Mouse (Mus musculus) ES-E14 (cell line): ENCODE measurements around the gene Tap1. TPM values are rescaled to one million over a fixed set of nuclear protein-coding genes. Genes with fewer than 3 reads are reported as not detected.

ENCODE experiments used
- DNase-seq: peaks from one replicate; pipeline ENCODE4 v3.0.0-alpha.2; 2013; ENCODE audit warnings: low read depth, low spot score
- H3K27ac ChIP-seq: 2 replicates; pipeline ENCODE4 v1.5.1; 2012; ENCODE audit warnings: low read depth, mild to moderate bottlenecking, low read length, moderate library complexity, mixed read lengths; ENCODE audit not compliant: poor library complexity, insufficient read depth, severe bottlenecking
- H3K36me3 ChIP-seq: 2 replicates; pipeline ENCODE4 v1.6.1; 2012; ENCODE audit warnings: mild to moderate bottlenecking, low read length, moderate library complexity, mixed read lengths; ENCODE audit not compliant: control insufficient read depth, poor library complexity, insufficient read depth, severe bottlenecking
- H3K4me1 ChIP-seq, 2 experiments: fragments of 150-350 bp in 1 of 2; sonication (generic) in 1 of 2; 2 replicates each; pipeline ENCODE4 v1.6.1; 2012; ENCODE audit warnings: low read length in 2 of 2, mild to moderate bottlenecking in 1 of 2, mixed read lengths in 1 of 2; ENCODE audit not compliant: control insufficient read depth in 2 of 2, insufficient read depth in 2 of 2, poor library complexity in 1 of 2
- H3K4me3 ChIP-seq, 2 experiments: fragments of 150-350 bp in 1 of 2; sonication (generic) in 1 of 2; 2 replicates each; pipeline ENCODE4 v1.5.1; 2012; ENCODE audit warnings: low read length in 2 of 2, low read depth in 1 of 2, mild to moderate bottlenecking in 1 of 2, mixed read lengths in 1 of 2; ENCODE audit not compliant: insufficient read depth in 1 of 2, poor library complexity in 1 of 2, severe bottlenecking in 1 of 2
- H3K9ac ChIP-seq: 2 replicates; pipeline ENCODE4 v1.6.1; 2012; ENCODE audit warnings: low read depth, mild to moderate bottlenecking, low read length, mixed read lengths; ENCODE audit not compliant: poor library complexity, insufficient read depth, severe bottlenecking
- H3K9me3 ChIP-seq: fragments of 150-350 bp; sonication (generic); 2 replicates; pipeline ENCODE4 v1.6.1; 2012; ENCODE audit warnings: low read depth, mild to moderate bottlenecking, low read length; ENCODE audit not compliant: control insufficient read depth, insufficient read depth
- CHD2 ChIP-seq: IDR thresholded peaks from 2 replicates; pipeline ENCODE4 v1.6.1; 2014; ENCODE audit warnings: mild to moderate bottlenecking, low read depth, low read length, inconsistent platforms
- HCFC1 ChIP-seq: IDR thresholded peaks from 2 replicates; pipeline ENCODE4 v1.6.1; 2012; ENCODE audit warnings: low read length, inconsistent platforms, borderline replicate concordance; ENCODE audit not compliant: insufficient read depth
- MAFK ChIP-seq: IDR thresholded peaks from 2 replicates; pipeline ENCODE4 v1.6.1; 2014; ENCODE audit warnings: mild to moderate bottlenecking, low read depth, low read length, inconsistent platforms; ENCODE audit not compliant: insufficient read depth
- ZC3H11A ChIP-seq: IDR thresholded peaks from 2 replicates; pipeline ENCODE4 v1.6.1; 2012; ENCODE audit warnings: low read depth, mild to moderate bottlenecking, inconsistent platforms, low read length, borderline replicate concordance
- ZNF384 ChIP-seq: IDR thresholded peaks from 2 replicates; pipeline ENCODE4 v1.6.1; 2012; ENCODE audit warnings: low read depth, low read length, inconsistent platforms
- in situ Hi-C, 2 experiments: fragments of 600-800 bp; cut with MboI; formaldehyde crosslinking; loops; one replicate each; pipeline ENCODE4 v1.15.1; 2025; ENCODE audit warnings: low sequenced_read_pairs in 2 of 2, inconsistent platforms in 1 of 2; ENCODE audit not compliant: unreplicated experiment in 2 of 2
- total RNA-seq: library from RNA; depleted of rRNA; stranded (reverse); fragments of 300-350 nt; gene quantifications from 2 replicates; pipeline ENCODE4 v1.2.3, GENCODE M21; 2012

Gene Tap1
- total RNA-seq, 1 experiment: 13.9 TPM

DNA sequence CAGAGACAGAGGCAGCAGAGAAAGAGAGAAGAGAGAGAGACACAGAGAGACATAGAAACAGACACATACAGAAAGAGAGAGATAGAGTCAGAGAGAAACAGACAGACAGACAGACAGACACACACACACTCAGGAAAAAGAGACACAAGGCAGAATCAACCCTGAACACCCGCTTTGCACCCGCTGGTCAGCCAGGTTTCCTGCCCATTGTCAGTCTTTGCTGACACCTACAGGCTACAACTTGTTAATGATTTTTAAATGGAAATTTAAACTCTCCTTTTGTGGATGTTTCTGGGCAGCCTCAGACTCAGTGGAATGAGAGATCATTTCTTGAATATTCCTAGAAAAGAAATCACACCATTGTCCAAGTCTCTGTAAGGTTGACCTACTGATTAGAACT is 18.1 kb upstream of the Tap1 start:
- in situ Hi-C loops: no loop called here
- Histone ChIP-seq H3K9me3 (no peaks in the 10 kb centered on the region), H3K4me1 (no peaks in the 10 kb centered on the region), H3K9ac (no peak overlapping the region), H3K27ac (no peak overlapping the region), H3K4me3 (no peak overlapping the region), H3K36me3 (no peaks in the 10 kb centered on the region)
- TF ChIP-seq HCFC1 (no peak), ZC3H11A (peak; percentile 62; the same call in 1 of the 2 replicates), MAFK (no peak), CHD2 (no peak)
- DNase-seq: no peak

- Histone ChIP-seq H3K27ac (no peak overlapping the region), H3K9ac (no peak overlapping the region), H3K4me1 (no peaks in the 10 kb centered on the region), H3K9me3 (no peaks in the 10 kb centered on the region), H3K36me3 (no peaks in the 10 kb centered on the region), H3K4me3 (no peak overlapping the region)
- in situ Hi-C loops: no loop called here
- DNase-seq: no peak
- TF ChIP-seq HCFC1 (no peak), MAFK (no peak), ZNF384 (no peak), ZC3H11A (no peak), CHD2 (no peak)
Observed at GRCm38 (mm10) chr17:34170487-34170876, 16.9 kb upstream of the Tap1 start.

DNA sequence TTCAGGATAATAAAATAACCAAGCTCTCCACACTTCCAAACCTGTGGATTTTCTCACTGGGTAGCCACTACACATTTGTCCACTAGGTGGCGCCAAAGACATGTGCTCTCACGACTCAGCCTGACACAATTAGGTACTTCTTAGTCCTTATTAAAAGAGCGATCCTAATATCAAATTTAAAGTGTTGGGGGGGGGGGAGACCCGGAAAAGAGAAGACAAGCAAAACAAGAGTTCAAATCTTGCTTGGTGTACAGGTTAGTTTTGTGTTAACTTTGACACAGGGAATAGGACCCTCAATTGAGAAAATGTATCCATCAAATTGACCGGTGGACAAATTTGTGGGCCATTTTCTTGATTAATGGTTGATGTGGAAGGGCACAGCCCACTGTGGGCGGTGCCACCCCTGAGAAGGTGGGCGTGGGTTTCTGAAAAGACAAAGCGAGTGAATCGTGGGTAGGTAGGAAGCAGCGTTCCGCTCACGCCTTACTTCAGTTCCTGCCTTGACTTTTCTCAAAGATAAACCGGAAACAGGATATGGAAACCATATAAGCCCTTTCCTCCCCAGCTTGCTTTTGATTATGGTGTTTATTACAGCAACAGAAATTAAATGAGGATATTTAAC is 16.4 kb upstream of the Tap1 start:
- in situ Hi-C loops: no loop called here
- Histone ChIP-seq H3K27ac (no peak overlapping the region), H3K36me3 (no peaks in the 10 kb centered on the region), H3K9me3 (no peaks in the 10 kb centered on the region), H3K9ac (no peak overlapping the region), H3K4me3 (no peak overlapping the region), H3K4me1 (no peaks in the 10 kb centered on the region)
- peak; percentile 60 for DNase-seq
- TF ChIP-seq ZC3H11A: peak; percentile 30; the same call in 1 of the 2 replicates
- no peak for TF ChIP-seq MAFK
- no peak for TF ChIP-seq HCFC1
- no peak for TF ChIP-seq ZNF384
- TF ChIP-seq CHD2: no peak

DNA sequence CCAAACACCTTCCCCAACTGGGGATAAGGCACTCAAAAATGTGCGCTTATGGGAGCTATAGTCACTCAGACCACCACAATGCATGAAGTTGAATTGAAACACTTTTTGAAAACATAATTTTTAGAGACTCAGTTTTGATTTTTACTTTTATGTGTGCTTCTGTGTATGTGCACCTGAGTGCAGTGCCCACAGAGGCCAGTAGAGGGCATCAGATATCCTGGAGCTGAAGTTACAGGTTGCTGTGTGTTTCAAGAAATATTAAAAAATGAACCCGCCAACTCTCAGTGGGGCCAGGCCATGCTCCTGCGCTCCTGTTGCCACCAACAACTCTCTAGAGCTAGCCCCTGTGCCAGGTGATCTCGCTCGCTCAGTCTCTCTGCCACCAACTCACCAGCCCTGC is 14.8 kb upstream of the Tap1 start:
- H3K4me1 ChIP-seq: no peaks in the 10 kb centered on the region
- H3K9me3 ChIP-seq: no peaks in the 10 kb centered on the region
- DNase-seq: no peak
- H3K9ac ChIP-seq: no peak overlapping the region
- H3K36me3 ChIP-seq: no peaks in the 10 kb centered on the region
- in situ Hi-C loops: no loop called here
- H3K4me3 ChIP-seq: no peak overlapping the region
- no peak for TF ChIP-seq HCFC1
- no peak for TF ChIP-seq ZC3H11A
- no peak for TF ChIP-seq CHD2
- no peak for TF ChIP-seq ZNF384
- TF ChIP-seq MAFK: no peak
- no peak overlapping the region for H3K27ac ChIP-seq

- no peaks in the 10 kb centered on the region for H3K36me3 ChIP-seq
- no peak overlapping the region for H3K4me3 ChIP-seq
- H3K9me3 ChIP-seq: no peaks in the 10 kb centered on the region
- no peak for TF ChIP-seq ZC3H11A
- TF ChIP-seq HCFC1: no peak
- no peak for TF ChIP-seq MAFK
- TF ChIP-seq CHD2: no peak
- TF ChIP-seq ZNF384: no peak
- H3K27ac ChIP-seq: no peak overlapping the region
- H3K9ac ChIP-seq: no peak overlapping the region
- H3K4me1 ChIP-seq: no peaks in the 10 kb centered on the region
- in situ Hi-C loops: no loop called here
- DNase-seq: no peak
Observed at GRCm38 (mm10) chr17:34174075-34174474, 13.3 kb upstream of the Tap1 start.
